Mouse (Mus musculus) intestine, embryonic 16.5 days (tissue): ENCODE measurements around the gene Elf3. TPM values are rescaled to one million over a fixed set of nuclear protein-coding genes. Genes with fewer than 3 reads are reported as not detected.

Source experiments
- ATAC-seq: fragments of 200-750 bp; cut with Nextera tagmentation; 2 replicates; pipeline ENCODE4 v1.8.0; 2017; ENCODE audit warnings: moderate TSS enrichment, moderate library complexity
- H3K27ac ChIP-seq: fragments of 300-500 bp; sonication (generic); 2 replicates; pipeline ENCODE4 v1.5.1; 2014; ENCODE audit warnings: mild to moderate bottlenecking, low read length
- H3K27me3 ChIP-seq: fragments of 300-500 bp; sonication (generic); replicated peaks from 2 replicates; pipeline ENCODE4 v1.6.1; 2014; ENCODE audit warnings: low read length, control low read depth, mixed read lengths; ENCODE audit not compliant: control insufficient read depth, insufficient read depth
- H3K36me3 ChIP-seq: fragments of 300-500 bp; sonication (generic); 2 replicates; pipeline ENCODE4 v1.6.1; 2014; ENCODE audit warnings: low read length, control low read depth; ENCODE audit not compliant: control insufficient read depth, insufficient read depth
- H3K4me1 ChIP-seq: fragments of 300-500 bp; sonication (generic); 2 replicates; pipeline ENCODE4 v1.6.1; 2014; ENCODE audit warnings: low read length, control low read depth, mixed read lengths; ENCODE audit not compliant: control insufficient read depth, insufficient read depth
- H3K4me2 ChIP-seq: fragments of 300-500 bp; sonication (generic); 2 replicates; pipeline ENCODE4 v1.6.1; 2014; ENCODE audit warnings: low read depth, low read length, control low read depth
- H3K4me3 ChIP-seq: fragments of 300-500 bp; sonication (generic); 2 replicates; pipeline ENCODE4 v1.5.1; 2014; ENCODE audit warnings: mild to moderate bottlenecking, low read length
- H3K9ac ChIP-seq: fragments of 300-500 bp; sonication (generic); 2 replicates; pipeline ENCODE4 v1.6.1; 2014; ENCODE audit warnings: low read depth, low read length
- H3K9me3 ChIP-seq: fragments of 300-500 bp; sonication (generic); 2 replicates; pipeline ENCODE4 v1.6.1; 2016; ENCODE audit warnings: low read length, control low read depth; ENCODE audit not compliant: control insufficient read depth
- WGBS: fragments of 180-500 bp; shearing (Covaris S2); extraction: QIAGEN DNeasy Blood & Tissue Kit; methylation state at CpG from one replicate; pipeline ENCODE4 v1.1.7; 2014; 5-methylcytosine and 5-hydroxymethylcytosine counted together
- polyA plus RNA-seq: library from polyadenylated mRNA; unstranded; fragments of >200 nt; fragmentation: Nextera tagmentation; extraction: Ambion mirVana; gene quantifications from 2 replicates; pipeline ENCODE4 v1.2.1, GENCODE M21; 2015

Gene Elf3
- polyA plus RNA-seq, 1 experiment from 2014 or later, result 264 TPM

DNA sequence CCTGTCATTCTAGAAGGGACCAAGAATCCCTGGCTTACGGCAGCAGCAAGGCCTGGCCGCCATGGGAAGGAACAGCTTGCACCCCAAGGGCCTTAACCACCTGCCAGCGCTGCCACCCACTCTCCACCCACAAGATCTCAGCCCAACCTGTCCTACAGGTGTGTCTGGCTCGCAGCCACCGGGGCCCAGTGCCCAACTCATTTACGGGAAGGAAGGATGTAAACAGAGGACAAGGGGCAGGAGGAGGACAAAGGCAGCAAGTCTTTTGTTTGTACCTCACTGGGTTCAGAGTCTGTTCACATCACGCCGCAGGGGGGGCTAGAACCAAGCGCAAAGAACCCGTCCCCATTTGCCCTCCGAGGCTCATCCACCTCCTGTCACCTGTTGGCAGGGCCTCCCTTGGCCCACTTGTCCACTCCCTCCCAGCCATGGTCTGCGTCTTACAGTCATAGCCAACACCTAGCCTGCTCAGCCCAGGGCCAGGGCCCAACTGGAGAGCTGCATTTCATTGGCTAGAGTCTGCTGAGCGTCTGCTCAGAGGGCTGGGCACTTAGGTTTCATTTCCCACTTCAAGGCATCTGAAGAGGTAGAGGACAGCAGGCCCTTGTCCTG, 30.9 kb downstream of the Elf3 start:
- H3K4me3 ChIP-seq, result no peak overlapping the region
- ATAC-seq, result peak; percentile 68
- H3K9me3 ChIP-seq, result 0 out of 2 replicates have a peak, but pooled peaks cover 2% of the 10 kb centered on the region
- WGBS, result 74% methylated on average over 13 of the region's 13 CpGs
- no peaks in the 10 kb centered on the region for H3K27me3 ChIP-seq
- no peak overlapping the region for H3K9ac ChIP-seq
- no peaks in the 10 kb centered on the region for H3K36me3 ChIP-seq
- H3K4me2 ChIP-seq, result no peak overlapping the region
- peaks cover 12% of the 10 kb centered on the region; the same call in 1 of the 2 replicates for H3K4me1 ChIP-seq
- H3K27ac ChIP-seq, result peak overlapping the region; percentile 59

DNA sequence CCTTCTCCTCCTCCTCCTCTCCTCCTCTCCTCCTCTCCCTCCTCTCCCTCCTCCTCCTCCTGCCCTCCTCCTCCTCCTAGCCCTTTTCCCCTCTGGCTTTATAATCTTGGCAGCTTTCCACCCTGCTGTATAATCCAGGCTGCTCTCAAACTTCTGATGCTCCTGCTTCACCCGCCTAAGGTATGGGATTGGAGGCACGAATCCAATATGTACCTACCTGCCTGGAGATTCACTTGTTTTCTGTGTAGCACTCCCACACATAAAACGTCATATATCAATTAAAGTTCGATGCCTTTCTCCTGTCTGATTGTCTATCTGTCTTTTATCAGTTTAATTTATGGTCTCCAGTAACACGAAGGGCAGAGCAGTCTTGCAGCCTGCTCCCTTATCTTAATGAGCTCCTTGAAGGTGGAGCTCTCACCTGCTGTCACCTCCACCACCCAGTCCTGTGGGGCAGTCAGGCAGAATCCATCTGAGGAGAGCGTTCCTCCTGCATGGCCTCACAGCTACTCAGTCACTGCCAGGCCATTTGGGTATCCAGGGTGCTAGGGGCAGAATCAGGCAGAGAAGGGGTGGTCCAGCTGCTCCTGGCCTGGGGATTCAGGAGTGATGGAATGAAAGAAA, 33.3 kb downstream of the Elf3 start:
- Histone ChIP-seq H3K36me3 (no peaks in the 10 kb centered on the region), H3K9ac (no peak overlapping the region), H3K4me1 (peaks cover 12% of the 10 kb centered on the region; the same call in 1 of the 2 replicates), H3K27ac (no peak overlapping the region), H3K27me3 (no peaks in the 10 kb centered on the region), H3K4me3 (no peak overlapping the region), H3K9me3 (0 out of 2 replicates have a peak, but pooled peaks cover 2% of the 10 kb centered on the region), H3K4me2 (no peak overlapping the region)
- WGBS, result 22% methylated on average over 6 of the region's 6 CpGs
- ATAC-seq, result peak; percentile 88

DNA sequence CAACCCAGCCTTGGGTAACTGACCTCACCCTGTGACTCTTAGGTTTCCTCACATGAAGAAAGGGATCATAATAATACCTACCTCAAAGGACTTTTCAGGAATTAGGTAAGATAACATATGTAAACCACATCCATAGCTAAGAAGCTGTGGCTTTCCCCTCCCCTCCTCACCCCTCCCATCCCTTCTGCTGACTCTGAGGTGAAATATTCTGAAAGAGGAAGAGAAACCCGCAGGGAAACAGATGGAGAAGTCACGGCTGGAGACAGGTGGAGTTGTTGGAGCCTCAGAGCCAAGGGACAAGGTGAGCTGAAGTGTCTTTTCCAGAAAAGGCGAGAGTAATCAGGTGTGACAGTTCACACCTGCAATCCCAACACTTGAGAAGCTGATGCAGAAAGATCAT, 34.2 kb downstream of the Elf3 start:
- Histone ChIP-seq H3K9ac (no peak overlapping the region), H3K36me3 (no peaks in the 10 kb centered on the region), H3K4me2 (no peak overlapping the region), H3K27ac (no peak overlapping the region), H3K4me1 (peaks cover 12% of the 10 kb centered on the region; the same call in 1 of the 2 replicates), H3K9me3 (0 out of 2 replicates have a peak, but pooled peaks cover 2% of the 10 kb centered on the region), H3K4me3 (no peak overlapping the region), H3K27me3 (no peaks in the 10 kb centered on the region)
- WGBS, result 77% methylated on average over 3 of the region's 3 CpGs
- no peak for ATAC-seq

DNA sequence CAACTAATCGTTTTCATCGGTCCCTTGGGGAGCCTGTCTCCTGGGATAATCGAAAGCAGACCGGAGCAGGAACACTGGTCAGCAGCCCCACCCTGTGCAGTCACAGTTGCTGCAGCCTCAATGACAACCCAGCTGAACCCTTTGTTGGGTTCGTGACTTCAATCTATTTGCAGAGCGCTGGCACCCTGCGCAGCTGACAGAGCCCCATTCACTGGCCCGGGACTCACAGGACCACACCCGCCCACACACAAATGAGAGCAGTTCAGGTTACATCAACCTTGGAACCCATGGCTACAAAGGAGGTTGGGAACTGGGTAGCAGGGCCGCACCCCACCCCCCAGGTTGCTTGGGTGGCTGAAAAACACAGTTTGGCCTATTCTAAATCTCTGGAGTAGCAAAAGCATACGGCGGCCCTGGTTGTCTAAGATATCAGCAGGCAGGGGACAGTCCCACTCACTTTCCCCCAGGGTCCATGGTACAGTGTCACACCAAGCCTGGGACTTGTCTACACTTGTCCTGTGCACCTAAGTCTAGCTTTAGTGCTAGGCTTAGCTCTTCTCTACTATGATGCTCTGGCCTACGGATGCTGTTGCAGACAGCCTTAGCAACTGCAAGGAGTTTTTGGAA, 40.6 kb downstream of the Elf3 start:
- no peak overlapping the region for H3K4me2 ChIP-seq
- ATAC-seq, result peak; percentile 71
- H3K27ac ChIP-seq, result no peak overlapping the region

GRCm38 (mm10) chr1:135213772-135214640, 44.4 kb downstream of the Elf3 start:
- no peak overlapping the region for H3K4me2 ChIP-seq
- H3K36me3 ChIP-seq, result no peaks in the 10 kb centered on the region
- H3K27ac ChIP-seq, result no peak overlapping the region
- peaks cover 3% of the 10 kb centered on the region; the same call in 1 of the 2 replicates for H3K4me1 ChIP-seq
- no peak overlapping the region for H3K9ac ChIP-seq
- H3K9me3 ChIP-seq, result no peaks in the 10 kb centered on the region
- H3K27me3 ChIP-seq, result no peaks in the 10 kb centered on the region
- H3K4me3 ChIP-seq, result no peak overlapping the region
- WGBS, result 67% methylated on average over 9 of the region's 9 CpGs
- ATAC-seq, result peak; percentile 65

More for the DNA sequence above, 40.6 kb downstream of the Elf3 start:
- no peaks in the 10 kb centered on the region for H3K9me3 ChIP-seq
- no peaks in the 10 kb centered on the region for H3K27me3 ChIP-seq
- no peaks in the 10 kb centered on the region for H3K36me3 ChIP-seq
- 52% methylated on average over 13 of the region's 13 CpGs for WGBS
- H3K4me1 ChIP-seq, result no peaks in the 10 kb centered on the region
- H3K9ac ChIP-seq, result 0 out of 2 replicates have a peak overlapping the region, but pooled peaks have one; percentile 25
- H3K4me3 ChIP-seq, result no peak overlapping the region

- H3K4me1 ChIP-seq, result peaks cover 9% of the 10 kb centered on the region
- no peak overlapping the region for H3K9ac ChIP-seq
- H3K27me3 ChIP-seq, result no peaks in the 10 kb centered on the region
- no peaks in the 10 kb centered on the region for H3K9me3 ChIP-seq
- no peak for ATAC-seq
- no peaks in the 10 kb centered on the region for H3K36me3 ChIP-seq
- WGBS, result 47% methylated on average over 5 of the region's 5 CpGs
- no peak overlapping the region for H3K4me2 ChIP-seq
- H3K27ac ChIP-seq, result no peak overlapping the region
- no peak overlapping the region for H3K4me3 ChIP-seq
These were observed 47.9 kb downstream of the Elf3 start for GRCm38 (mm10) chr1:135210421-135210820.

GRCm38 (mm10) chr1:135208716-135209115, 49.7 kb downstream of the Elf3 start:
- Histone ChIP-seq H3K27me3 (no peaks in the 10 kb centered on the region), H3K9me3 (no peaks in the 10 kb centered on the region), H3K36me3 (no peaks in the 10 kb centered on the region), H3K4me3 (no peak overlapping the region), H3K4me1 (peaks cover 12% of the 10 kb centered on the region), H3K4me2 (no peak overlapping the region), H3K9ac (no peak overlapping the region), H3K27ac (no peak overlapping the region)
- ATAC-seq, result peak; percentile 53
- WGBS, result 53% methylated on average over 9 of the region's 9 CpGs

GRCm38 (mm10) chr1:135206586-135207339, 51.6 kb downstream of the Elf3 start:
- no peak overlapping the region for H3K27ac ChIP-seq
- no peak overlapping the region for H3K4me2 ChIP-seq
- no peak overlapping the region for H3K9ac ChIP-seq
- H3K27me3 ChIP-seq, result no peaks in the 10 kb centered on the region
- H3K4me1 ChIP-seq, result peaks cover 12% of the 10 kb centered on the region
- no peak overlapping the region for H3K4me3 ChIP-seq
- ATAC-seq, result no peak
- H3K36me3 ChIP-seq, result no peaks in the 10 kb centered on the region
- WGBS, result 86% methylated on average over 14 of the region's 14 CpGs
- H3K9me3 ChIP-seq, result no peaks in the 10 kb centered on the region
